Mouse (Mus musculus): ENCODE results near the gene Ezh1. TPM values are rescaled to one million over a fixed set of nuclear protein-coding genes. Genes with fewer than 3 reads are reported as not detected.
A peak's percentile ranks its signal among the peaks of the same experiment; 100 is the strongest.
"Not testable (repeated sequence)": the region's sequence is repeated elsewhere in the genome, so short reads cannot be mapped to it uniquely, and the experiment has no call there.

Ezh1 gene
- polyA plus RNA-seq, 1 experiment from 2014 or later = 13.7 TPM

DNA sequence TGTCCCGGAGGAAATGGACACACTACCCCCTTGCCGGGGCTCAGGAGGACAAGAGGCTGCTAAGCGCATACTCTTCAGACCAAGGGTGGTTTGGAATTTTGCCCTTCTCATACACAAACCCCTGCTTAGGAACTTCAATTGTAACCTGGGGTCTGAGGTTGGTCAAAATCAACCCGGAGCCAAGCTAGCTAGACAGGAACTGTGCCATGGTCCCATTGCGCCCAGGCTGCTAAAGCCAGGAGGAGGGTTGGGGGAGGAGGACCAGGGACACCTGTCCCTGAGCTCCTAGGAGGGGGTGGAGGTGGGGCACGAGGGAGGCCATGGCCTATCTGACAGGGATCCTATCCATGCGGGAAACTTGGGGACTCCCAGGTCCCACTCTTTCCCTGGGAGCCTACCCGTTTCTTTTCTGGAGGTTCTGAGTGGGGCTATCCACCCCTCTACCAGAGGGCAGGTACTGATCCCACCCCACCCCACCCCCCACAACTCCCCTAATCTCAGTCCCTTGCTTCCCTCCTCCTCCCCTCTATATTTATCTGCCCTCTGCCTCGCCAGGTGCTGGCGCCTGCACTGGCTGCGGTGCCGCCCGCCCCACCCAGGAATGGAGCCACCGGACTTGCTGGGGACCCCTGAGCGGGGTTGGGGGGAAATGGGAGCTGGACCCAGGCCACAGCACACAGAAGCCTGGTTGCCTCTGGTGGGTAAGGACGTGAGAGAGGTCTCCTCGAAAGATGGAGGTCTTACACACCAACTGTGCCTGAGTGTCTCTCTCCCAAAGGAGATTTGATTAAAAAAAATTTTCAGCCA lies 56.8 kb downstream of the Ezh1 start:
- DNase-seq (ENCODE audit: low spot score) = no peak

DNA sequence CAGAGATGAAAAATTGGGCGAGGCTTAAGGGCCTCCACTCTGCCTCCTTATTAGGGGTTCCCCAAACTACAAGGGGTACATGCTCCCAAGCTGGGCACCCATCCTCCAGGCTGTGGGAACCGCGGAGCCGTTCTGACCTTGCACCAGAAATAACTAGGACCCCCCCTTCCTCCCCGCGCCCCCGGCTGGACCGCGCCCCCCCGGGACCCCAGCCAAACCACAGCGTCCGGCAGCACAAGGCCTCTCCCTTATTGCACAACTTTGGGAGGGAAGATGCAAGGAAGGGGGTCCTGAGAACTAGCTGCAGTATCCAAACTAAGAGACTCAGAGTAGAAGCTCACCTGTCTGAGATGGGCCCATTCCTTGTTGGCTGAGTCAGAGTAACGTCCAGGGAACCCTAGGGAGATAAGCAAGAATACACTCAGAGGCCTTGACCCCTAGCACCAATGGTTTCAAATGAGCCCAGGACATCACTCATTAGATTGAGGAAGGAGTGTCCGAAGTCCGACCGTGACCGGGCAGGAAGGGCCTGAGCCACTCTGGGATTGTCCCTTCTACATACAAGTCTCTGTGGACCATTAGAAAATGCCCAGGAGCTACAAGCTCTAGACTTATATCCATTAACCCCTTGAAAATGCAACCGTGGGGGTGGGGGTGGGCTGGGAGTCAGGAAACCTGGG lies 57.8 kb downstream of the Ezh1 start:
- no peak for DNase-seq (ENCODE audit: low spot score)

DNA sequence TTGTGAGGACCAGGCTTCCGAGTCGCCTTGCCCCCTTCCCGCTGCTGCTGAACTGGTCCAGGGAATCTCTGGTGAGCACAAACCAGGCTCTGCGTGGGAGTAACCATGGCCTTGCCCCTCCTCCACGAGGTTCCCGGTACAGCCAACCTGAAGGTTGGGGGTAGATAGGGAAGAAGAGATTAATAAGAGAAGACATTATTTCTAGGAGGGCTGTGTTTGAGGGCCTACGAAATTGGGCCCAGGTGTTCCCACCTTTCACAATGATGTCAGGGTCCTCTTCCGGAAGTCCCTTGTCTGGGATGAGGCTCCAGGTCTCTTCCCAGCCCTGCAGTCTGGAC lies 58.3 kb downstream of the Ezh1 start:
- no peak for DNase-seq (ENCODE audit: low spot score)

DNA sequence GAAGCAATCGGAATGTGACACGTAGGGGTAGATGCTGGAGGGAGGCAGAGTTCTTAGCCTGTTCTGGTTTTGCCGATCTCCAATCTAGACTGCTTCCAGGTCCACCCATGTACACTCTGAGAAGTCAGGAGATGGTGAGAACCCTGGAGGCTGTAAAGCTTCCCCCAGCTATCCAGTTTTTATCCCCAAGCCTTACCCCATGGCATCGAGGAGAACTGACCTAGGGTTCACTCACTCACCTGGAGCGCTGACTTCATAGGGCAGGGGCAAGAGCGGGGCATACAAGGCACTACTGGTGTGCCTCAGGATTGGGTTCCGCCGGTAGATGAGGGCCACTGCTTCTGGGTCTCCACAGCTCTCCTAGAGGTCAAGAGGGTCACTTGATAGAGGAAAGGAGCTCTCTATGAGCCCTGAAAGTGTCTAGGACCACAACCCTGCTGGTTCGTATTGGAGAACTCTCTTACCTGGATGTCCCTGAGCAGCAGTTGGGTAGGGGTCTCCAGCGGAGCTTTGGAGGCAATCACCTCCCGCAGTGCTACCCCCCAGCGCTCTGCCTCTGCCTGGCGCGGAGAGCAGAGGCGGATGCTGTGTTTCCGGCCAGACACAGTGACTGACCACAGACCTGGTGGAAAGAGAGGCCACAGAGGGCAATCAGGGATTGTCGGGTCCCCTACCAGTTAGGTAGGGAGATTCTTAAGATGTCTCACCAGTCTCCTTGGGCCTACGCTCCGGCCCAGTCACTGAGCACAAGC lies 58.9 kb downstream of the Ezh1 start:
- DNase-seq (ENCODE audit: low spot score) = no peak

DNA sequence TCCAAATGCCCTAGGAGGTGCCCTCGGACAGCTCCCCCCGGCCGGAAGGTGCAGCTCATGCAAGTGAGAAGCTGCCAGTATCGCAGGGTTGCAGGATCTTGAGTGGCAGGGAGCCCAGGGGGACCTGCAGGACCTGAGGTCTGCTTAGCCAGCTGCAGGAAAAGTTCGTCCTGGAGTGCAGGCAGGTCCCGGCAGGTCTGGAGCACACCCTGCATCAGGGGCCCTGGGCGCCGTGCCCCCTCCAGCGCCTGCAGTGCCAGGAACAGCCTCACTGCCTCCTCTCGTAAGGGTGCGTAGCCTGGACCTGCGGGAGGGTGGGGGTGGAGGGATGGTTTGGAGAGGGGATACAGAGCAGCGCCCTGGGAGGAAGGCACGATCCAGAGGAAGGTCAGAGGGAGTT lies 59.9 kb downstream of the Ezh1 start:
- DNase-seq (ENCODE audit: low spot score) = no peak

DNA sequence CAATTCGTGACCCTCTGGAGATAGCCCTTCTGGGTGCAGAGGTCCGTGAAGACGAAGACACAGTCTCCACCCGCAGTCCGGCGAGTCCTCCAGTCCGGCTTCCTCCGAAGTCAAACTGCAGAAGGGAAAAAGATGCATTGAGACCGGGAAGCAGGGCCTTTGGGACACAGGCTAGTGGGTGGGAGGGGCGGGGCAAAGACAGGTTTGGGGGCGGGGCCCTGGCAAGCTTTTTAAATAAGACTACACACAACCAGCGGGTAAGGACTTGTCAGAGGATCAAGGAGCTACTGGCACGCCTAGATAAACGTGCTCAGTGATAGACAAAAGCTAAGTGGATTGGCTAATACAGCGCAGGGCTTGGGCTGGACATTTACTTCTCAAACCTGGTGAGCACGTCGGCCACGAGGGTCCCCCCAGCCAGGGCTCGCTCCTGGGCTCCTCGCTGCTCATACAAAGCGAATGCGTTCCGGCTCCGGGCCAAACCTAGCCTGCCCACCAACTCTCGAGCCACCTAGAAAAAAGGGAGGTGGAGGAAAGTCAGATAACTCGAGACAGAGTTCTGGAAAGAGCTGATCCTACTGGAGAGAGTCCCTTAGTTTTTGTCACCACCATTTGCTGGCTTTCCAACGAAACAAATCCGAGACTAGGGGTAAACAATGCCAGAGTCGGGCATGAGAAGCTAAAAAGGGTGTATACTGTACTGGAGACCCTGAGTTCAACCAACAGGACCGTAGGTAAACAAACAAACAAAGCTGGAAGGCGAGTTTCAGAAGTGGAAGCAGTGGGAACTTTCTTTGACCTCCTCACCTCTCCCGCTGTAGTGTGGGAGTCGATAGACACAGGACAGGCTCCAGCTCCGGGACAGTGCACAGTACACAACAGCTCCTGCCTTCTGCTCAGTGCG lies 61.3 kb downstream of the Ezh1 start:
- DNase-seq (ENCODE audit: low spot score) = no peak

DNA sequence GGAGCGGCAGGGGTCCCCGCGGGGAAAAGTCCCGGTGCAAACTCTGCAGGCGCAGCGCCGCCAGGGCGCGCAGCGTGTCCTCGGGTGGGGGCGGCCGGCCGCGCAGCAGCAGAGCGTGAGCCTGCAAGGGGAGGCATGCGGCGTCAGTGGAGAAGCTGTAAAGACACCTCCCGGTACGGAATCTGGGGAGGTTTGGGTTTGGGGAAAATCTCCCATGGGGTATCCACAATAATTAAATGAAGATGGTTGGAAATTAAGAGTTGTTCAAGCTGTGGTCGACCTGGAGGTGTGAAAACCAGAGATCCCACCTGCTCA lies 62.0 kb downstream of the Ezh1 start:
- no peak for DNase-seq (ENCODE audit: low spot score)

DNA sequence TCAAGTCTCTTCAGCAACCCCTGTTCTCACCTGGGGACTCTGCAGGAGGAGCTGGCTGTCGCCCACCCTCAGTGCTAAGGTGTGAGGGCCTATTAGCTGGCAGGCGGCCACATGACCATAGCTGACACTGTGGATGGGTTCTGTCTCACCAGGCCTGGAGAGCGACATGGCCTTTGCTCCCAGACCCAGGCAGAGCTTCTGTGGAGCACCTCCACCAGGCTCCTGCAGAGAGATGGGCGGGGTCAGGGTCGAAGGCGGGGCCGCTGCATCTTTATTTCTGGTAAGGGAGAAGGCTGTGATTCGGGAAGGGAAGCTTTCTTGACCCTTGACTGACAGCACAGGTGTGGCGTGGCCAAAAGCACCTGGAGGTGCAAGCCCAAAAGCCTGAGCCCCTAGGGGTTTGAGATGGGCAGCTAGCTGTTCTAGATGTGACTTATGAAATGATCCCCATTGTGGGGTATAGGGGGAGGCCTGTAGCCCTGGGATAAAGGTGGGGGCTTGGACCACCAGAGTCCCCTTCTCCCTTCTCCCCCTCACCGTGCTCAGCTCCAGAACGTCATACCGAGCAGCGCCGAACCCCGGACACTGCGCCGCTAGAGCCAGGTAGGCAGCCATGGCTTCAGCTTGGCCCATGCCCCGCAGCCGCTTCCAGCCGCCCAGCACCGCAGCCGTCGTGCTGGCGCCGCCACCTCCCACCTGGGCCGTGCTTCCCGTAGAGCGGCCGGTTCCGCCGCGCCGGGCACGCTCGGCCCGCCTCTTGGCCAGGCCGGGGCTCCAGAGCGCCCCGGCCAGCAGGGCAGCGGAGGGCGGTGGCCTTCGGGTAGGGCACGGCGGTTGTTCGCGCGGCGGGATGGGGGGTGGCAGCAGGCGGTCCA lies 62.5 kb downstream of the Ezh1 start:
- no peak for DNase-seq (ENCODE audit: low spot score)

DNA sequence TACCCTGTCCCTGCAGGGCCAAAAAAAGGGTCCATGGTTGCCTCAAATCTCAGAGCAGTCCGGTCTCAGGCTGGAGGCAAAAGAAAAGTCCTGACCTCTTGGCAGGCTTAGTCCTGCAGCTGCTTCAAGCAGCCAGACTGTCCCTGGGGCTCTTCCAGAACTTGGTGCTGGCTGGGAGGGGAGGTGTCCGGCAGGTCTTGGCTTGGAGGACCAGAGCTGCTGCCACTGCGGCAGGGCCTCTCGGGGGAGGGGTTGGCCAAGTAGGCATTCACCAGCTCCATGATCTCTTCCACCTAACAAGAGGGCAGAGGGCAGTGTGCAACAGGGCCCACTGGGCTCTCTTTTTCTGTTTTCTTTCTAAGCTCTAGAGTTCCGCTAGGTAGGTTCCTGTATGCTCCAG lies 63.5 kb downstream of the Ezh1 start:
- DNase-seq (ENCODE audit: low spot score) = no peak

DNA sequence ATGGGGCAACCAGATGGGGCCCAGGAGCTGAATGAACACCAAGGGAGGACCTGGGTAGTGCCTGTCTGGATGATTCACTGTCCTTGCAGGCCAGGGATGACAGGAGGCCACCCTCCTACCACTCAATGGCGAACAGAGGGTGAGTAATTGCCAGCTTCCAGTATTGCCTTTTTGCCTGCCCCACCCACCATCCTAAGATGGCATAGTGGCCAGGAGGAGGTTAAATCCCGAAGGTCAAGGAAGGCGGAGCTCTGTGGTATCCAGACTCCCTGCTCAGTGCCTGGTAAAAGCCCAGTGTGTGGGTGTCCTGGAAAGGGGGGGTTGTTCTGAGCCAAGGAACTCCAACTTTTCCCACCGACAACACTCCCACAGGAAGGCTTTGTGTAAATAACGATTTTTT lies 64.0 kb downstream of the Ezh1 start:
- DNase-seq (ENCODE audit: low spot score) = no peak

DNA sequence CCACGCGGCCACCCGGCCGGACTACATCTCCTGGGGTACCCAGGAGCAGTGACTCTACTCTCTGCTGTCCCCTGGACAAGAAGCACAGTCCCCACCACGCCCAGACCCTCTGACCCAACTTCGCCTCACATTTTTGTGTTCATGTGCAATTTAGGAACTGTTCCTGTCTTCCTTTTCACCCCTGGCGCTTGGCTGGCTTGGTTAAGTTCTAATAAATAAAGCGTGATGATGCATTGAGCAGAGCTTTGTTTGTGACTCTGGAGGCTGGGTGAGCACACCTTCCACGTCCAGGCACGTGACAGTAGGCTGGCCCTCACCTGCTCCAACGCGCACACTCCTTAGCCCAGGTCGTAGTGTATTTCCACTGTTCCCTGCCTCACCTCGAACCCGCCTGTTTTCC lies 64.7 kb downstream of the Ezh1 start:
- DNase-seq (ENCODE audit: low spot score) = no peak

DNA sequence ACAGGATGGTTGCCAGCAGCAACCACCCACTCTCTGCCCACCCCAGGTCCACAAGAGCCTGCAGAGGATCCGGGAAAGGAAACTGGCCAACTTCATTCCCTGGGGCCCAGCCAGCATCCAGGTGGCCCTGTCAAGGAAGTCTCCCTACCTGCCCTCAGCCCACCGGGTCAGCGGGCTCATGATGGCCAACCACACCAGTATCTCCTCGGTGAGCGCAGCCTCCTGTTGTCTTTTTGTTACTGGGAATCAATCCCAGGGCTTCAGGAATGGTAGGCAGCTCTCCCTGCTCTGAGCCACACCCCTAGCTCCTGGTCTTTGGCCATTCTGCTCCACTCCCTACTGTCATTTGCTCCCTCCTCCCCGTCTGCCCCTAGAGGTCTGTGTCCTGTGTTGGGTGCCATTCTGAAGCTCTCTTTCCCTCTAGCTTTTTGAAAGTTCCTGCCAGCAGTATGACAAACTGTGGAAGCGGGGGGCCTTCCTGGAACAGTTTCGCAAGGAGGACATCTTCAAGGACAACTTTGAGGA lies 65.2 kb downstream of the Ezh1 start:
- not testable (repeated sequence) for DNase-seq (ENCODE audit: low spot score)

DNA sequence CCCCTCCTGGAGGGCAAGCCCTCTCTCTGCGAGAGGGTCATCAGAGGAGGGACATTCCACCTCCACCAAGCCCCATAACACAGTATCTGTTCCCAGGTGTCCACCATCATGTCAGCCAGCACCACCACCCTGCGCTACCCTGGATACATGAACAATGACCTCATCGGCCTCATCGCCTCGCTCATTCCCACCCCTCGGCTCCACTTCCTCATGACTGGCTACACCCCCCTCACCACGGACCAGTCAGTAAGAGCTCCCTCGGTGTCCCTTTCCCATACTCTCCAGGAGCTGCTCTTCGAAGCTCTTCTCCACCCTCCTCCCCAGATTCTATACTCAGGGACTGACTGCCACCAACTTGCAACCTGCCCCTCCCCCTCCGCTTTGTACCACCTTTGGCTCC lies 66.1 kb downstream of the Ezh1 start:
- DNase-seq (ENCODE audit: low spot score) = not testable (repeated sequence)

DNA sequence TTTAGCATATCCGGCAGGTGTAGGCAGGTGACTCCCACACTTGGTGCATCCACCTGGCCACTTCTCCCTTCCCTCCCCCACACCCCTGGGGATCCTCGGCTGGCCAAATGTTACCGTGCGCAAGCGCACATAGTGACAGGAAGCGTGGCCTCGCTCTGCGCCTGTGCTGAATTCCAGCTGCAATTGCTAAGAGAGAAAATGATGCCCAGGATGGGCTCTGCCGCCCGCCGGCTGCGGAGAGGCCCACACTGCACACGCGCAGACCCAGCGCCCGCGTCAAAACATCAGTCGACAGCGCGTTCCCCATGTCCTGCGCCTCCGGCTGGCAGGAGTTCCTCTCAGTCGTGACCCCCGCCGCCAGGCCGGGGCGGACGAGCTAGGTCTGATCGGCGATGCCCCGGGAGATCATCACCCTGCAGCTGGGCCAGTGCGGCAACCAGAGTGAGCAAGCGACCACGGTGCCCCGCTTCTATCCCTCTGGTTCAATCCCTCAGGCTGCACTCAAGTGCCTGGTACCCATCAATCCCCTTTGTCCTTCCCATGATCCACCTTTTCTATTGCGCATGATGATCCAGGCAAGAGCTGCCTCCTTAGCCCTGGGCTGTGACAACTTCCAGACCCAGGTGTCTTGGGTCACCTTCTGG lies 70.4 kb downstream of the Ezh1 start, which contains the start of gene Tubg2:
TSS of gene Tubg2 (plus strand) at position 180 of the 644 bp plus-strand sequence.
- DNase-seq (ENCODE audit: low spot score) = peak; percentile 83

DNA sequence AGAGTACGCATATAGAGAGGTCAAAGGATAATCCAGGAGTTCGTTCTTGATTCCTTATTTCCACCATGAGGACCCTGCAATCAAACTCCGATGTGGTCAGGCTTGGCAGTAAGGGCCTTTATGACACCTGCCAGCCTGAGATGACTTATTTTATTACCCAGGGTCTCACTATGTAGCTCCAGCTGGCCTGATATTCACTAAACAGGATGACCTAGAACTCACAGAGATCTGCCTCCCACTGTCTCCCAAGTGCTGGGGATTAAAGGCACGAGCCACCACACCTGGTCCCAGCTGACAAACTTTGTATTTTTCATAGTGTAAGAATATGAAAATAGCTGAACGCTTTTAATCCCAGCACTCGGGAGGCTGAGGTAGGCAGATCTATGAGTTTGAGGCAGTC lies 71.1 kb downstream of the Ezh1 start:
- DNase-seq (ENCODE audit: low spot score) = no peak

DNA sequence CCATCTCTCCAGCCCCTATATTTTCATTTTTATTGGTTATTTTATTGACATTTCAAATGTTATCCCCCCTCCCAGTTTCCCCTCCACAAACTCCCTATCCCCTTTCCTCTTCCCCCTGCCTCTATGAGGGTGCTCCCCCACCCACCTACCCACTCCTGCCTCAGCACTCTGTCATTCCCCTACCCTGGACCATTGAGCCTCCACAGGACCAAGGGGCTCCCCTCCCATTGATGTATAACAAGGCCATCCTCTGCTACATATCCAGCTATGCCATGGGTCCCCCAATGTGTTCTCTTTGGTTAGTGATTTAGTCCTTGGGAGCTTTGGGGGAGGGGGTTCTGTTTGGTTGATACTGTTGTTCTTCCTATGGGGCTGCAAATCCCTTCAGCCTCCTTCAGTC lies 71.6 kb downstream of the Ezh1 start:
- no peak for DNase-seq (ENCODE audit: low spot score)

DNA sequence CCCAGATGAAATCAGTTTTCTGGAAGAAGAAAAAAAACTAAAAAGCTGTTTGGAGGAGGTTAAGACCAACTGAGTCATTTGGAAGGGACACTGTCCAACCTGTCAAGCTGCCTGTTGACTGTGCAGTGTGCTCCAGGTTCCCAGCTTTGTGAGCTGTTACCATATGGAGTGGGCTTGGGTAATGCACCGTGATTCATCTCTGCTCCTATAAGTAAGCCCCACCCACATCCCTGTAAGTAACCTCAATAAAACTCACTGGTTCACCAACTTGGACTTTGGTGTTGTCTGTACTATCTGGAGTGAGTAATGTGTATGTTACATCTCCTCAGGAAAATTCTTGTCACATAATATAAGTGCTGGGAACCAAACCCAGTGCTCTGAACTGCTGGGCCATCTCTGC lies 73.4 kb downstream of the Ezh1 start:
- DNase-seq (ENCODE audit: low spot score) = no peak

DNA sequence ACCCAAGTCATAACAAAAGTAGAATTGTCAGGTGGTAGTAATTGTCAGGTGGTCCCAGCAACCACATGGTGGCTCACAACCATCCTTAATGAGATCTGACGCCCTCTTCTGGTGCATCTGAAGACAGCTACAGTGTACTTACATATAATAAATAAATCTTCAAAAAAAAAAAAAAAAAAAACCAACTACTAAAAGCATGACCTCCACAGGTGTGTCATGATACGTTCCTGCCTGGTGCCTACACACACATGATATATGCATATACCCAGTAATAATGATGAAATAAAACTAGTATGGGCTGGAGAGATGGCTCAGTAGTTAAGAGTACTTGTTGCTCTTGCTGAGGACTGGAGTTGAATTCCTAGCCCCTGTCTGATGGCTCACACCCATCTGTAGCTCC lies 75.2 kb downstream of the Ezh1 start:
- no peak for DNase-seq (ENCODE audit: low spot score)

DNA sequence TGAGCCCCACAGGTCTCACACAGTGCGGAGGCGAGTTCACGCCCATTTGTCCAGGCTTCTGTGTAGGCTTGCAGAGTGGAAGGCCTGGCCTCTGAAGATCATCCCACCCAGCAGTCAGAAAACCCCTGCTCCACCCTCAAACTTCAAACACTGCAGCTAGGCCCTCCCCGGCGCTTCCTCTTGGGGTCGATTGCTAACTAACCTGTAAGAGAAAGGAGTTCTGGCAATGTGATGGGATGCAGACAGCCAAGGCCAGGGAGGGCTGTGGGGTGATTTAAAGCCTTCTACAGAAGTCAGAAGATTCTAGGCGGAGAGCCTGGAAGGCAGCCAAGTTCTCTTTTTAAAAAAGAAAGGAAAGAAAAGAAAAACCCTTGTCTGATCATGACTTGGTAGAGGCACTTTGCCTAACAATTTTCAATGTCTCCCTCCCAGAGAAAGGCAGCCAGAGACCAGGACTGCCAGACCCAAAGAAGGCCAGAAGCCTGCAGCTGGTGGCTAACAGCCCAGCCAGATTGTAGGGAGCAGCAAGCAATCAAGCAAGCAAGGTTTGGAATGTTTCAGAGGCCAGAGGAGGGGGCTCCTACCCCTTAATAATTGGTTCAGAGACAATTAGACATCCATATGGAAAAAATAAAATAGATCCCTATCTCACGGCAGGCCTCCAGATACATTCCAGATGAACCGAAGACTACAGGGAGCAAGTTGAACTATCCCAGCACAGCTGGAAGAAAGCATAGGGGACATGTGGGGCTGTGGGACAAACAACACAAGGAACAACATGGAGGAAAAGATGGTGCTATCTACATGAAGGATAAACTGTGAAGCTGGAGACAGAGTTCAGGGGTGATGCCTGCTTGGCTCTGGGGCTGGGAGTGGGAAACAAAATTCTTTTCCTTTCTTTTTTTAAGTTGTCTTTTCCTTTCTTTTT lies 76.8 kb downstream of the Ezh1 start:
- no peak for DNase-seq (ENCODE audit: low spot score)
